Mouse (Mus musculus): ENCODE results near the gene Plin1. TPM values are rescaled to one million over a fixed set of nuclear protein-coding genes. Genes with fewer than 3 reads are reported as not detected.

The Plin1 gene
- total and polyA plus RNA-seq, 2 experiments from 2014 or later: 0.23 to 0.44 TPM

DNA sequence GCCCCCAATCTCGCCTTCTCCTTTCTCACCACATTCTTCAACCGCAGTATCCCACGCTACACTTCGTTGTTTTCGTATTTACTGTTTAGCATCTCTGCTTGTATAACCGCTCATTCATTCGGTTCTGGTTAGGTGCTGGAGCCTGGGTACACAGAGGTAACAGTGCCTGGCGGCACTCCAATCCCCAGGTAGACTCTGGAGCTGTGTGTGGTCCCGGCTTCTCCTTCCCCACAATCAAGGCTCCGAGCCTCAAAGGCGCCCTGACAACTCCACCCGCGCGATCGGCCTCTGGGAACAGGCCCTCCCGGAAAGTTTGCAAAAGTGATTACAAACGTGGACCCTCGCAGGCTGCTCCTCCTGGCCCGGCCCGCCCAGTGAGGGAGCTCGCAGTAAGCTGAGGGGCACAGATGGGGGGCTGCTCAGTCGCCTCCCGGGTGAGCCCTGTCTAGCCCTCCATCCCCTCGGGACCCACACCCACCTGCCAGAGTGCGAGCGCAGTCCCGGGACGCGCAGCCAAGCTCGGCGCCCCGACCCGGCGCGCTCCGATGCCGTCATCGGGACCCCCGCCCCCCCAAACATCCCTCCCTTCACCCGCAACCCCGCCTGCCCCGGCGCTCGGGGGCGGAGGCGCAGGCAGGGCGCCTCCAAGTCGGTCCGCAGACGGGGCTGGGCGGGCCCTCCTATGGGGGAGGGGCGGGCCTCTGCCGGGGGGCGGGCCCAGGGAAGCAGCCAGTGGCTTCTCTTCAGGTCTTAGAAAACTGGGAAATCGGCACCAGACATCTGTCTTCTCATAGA is 17.3 kb downstream of the Plin1 start, which contains the start of gene Kif7:
Kif7 (minus strand) TSS at position 534 of the 795 bp plus-strand sequence.
- Histone ChIP-seq H3K9ac (replicated peaks; ENCODE audit: low read length, poor library complexity, severe bottlenecking) (peak within 1 kb of the TSS; percentile 50), H3K9me3 (ENCODE audit: low read length) (no peaks in the 10 kb centered on the region), H3K4me3 (ENCODE audit: low read depth, low read length) (peak within 1 kb of the TSS; percentile 66), H3K36me3 (ENCODE audit: insufficient read depth, low read length) (no peaks in the 10 kb centered on the region), H3K27me3 (ENCODE audit: insufficient read depth, low read length) (no peaks in the 10 kb centered on the region), H3K4me1 (ENCODE audit: insufficient read depth, low read length) (peaks cover 5% of the 10 kb centered on the region; the same call in 1 of the 2 replicates), H3K4me2 (ENCODE audit: low read depth, low read length, poor library complexity, severe bottlenecking) (peak within 1 kb of the TSS; percentile 95), H3K27ac (ENCODE audit: low read depth, low read length) (no peak within 1 kb of the TSS)
- peak; percentile 75 for ATAC-seq (ENCODE audit: low FRiP score)
- WGBS: 1% methylated on average over 46 of the region's 55 CpGs
- no peak for TF ChIP-seq CTCF (IDR thresholded peaks at IDR 0.05)
- DNase-seq (ENCODE audit: low spot score): peak; percentile 72

- Histone ChIP-seq H3K27me3 (ENCODE audit: insufficient read depth, low read length) (no peaks in the 10 kb centered on the region; the same call in 1 of the 2 replicates), H3K9me3 (ENCODE audit: low read length) (no peaks in the 10 kb centered on the region), H3K4me3 (ENCODE audit: low read depth, low read length) (peak overlapping the region; percentile 47), H3K27ac (ENCODE audit: low read depth, low read length) (peak overlapping the region; percentile 51), H3K4me1 (ENCODE audit: insufficient read depth, low read length) (peaks cover 5% of the 10 kb centered on the region; the same call in 1 of the 2 replicates), H3K4me2 (ENCODE audit: low read depth, low read length, poor library complexity, severe bottlenecking) (peak overlapping the region; percentile 71), H3K36me3 (ENCODE audit: insufficient read depth, low read length) (0 out of 2 replicates have a peak, but pooled peaks cover 2% of the 10 kb centered on the region), H3K9ac (replicated peaks; ENCODE audit: low read length, poor library complexity, severe bottlenecking) (peak overlapping the region; percentile 66)
- DNase-seq (ENCODE audit: low spot score) (no peak), ATAC-seq (ENCODE audit: low FRiP score) (peak; percentile 8; the same call in 1 of the 2 replicates)
- no peak for TF ChIP-seq CTCF (IDR thresholded peaks at IDR 0.05)
- WGBS: 35% methylated on average over 17 of the region's 17 CpGs
Observed at GRCm38 (mm10) chr7:79710831-79711230, 21.9 kb downstream of the Plin1 start.

GRCm38 (mm10) chr7:79710130-79710607 is 22.5 kb downstream of the Plin1 start:
- ATAC-seq (ENCODE audit: low FRiP score) (peak; percentile 87), DNase-seq (ENCODE audit: low spot score) (peak; percentile 86)
- H3K4me3 ChIP-seq (ENCODE audit: low read depth, low read length): peak overlapping the region; percentile 47
- H3K4me2 ChIP-seq (ENCODE audit: low read depth, low read length, poor library complexity, severe bottlenecking): peak overlapping the region; percentile 71
- H3K9me3 ChIP-seq (ENCODE audit: low read length): no peaks in the 10 kb centered on the region
- TF ChIP-seq CTCF (IDR thresholded peaks at IDR 0.05): peak; percentile 65
- H3K27me3 ChIP-seq (ENCODE audit: insufficient read depth, low read length): no peaks in the 10 kb centered on the region; the same call in 1 of the 2 replicates
- H3K9ac ChIP-seq (replicated peaks; ENCODE audit: low read length, poor library complexity, severe bottlenecking): peak overlapping the region; percentile 66
- under 1% methylated on average over 50 of the region's 55 CpGs for WGBS
- 0 out of 2 replicates have a peak, but pooled peaks cover 2% of the 10 kb centered on the region for H3K36me3 ChIP-seq (ENCODE audit: insufficient read depth, low read length)
- peak overlapping the region; percentile 51; the same call in 1 of the 2 replicates for H3K27ac ChIP-seq (ENCODE audit: low read depth, low read length)
- peaks cover 5% of the 10 kb centered on the region; the same call in 1 of the 2 replicates for H3K4me1 ChIP-seq (ENCODE audit: insufficient read depth, low read length)

GRCm38 (mm10) chr7:79705210-79705609 is 27.5 kb downstream of the Plin1 start:
- no peak for TF ChIP-seq CTCF (IDR thresholded peaks at IDR 0.05)
- 93% methylated on average over 5 of the region's 5 CpGs for WGBS

GRCm38 (mm10) chr7:79702755-79703154 is 29.9 kb downstream of the Plin1 start:
- 84% methylated on average over 16 of the region's 16 CpGs for WGBS
- H3K4me2 ChIP-seq (ENCODE audit: low read depth, low read length, poor library complexity, severe bottlenecking): no peak overlapping the region
- TF ChIP-seq CTCF (IDR thresholded peaks at IDR 0.05): no peak
- no peaks in the 10 kb centered on the region for H3K9me3 ChIP-seq (ENCODE audit: low read length)
- H3K27me3 ChIP-seq (ENCODE audit: insufficient read depth, low read length): no peaks in the 10 kb centered on the region
- no peak for DNase-seq (ENCODE audit: low spot score)
- no peak for ATAC-seq (ENCODE audit: low FRiP score)
- H3K36me3 ChIP-seq (ENCODE audit: insufficient read depth, low read length): 0 out of 2 replicates have a peak, but pooled peaks cover 7% of the 10 kb centered on the region
- H3K27ac ChIP-seq (ENCODE audit: low read depth, low read length): no peak overlapping the region
- no peak overlapping the region for H3K9ac ChIP-seq (replicated peaks; ENCODE audit: low read length, poor library complexity, severe bottlenecking)
- H3K4me3 ChIP-seq (ENCODE audit: low read depth, low read length): no peak overlapping the region
- H3K4me1 ChIP-seq (ENCODE audit: insufficient read depth, low read length): no peaks in the 10 kb centered on the region

More at GRCm38 (mm10) chr7:79705210-79705609, 27.5 kb downstream of the Plin1 start:
- H3K36me3 ChIP-seq (ENCODE audit: insufficient read depth, low read length): 0 out of 2 replicates have a peak, but pooled peaks cover 7% of the 10 kb centered on the region
- no peaks in the 10 kb centered on the region for H3K9me3 ChIP-seq (ENCODE audit: low read length)
- no peak for DNase-seq (ENCODE audit: low spot score)
- H3K4me3 ChIP-seq (ENCODE audit: low read depth, low read length): no peak overlapping the region
- no peaks in the 10 kb centered on the region; the same call in 1 of the 2 replicates for H3K27me3 ChIP-seq (ENCODE audit: insufficient read depth, low read length)
- H3K4me1 ChIP-seq (ENCODE audit: insufficient read depth, low read length): no peaks in the 10 kb centered on the region
- no peak overlapping the region for H3K4me2 ChIP-seq (ENCODE audit: low read depth, low read length, poor library complexity, severe bottlenecking)
- no peak overlapping the region for H3K9ac ChIP-seq (replicated peaks; ENCODE audit: low read length, poor library complexity, severe bottlenecking)
- H3K27ac ChIP-seq (ENCODE audit: low read depth, low read length): no peak overlapping the region
- ATAC-seq (ENCODE audit: low FRiP score): no peak

DNA sequence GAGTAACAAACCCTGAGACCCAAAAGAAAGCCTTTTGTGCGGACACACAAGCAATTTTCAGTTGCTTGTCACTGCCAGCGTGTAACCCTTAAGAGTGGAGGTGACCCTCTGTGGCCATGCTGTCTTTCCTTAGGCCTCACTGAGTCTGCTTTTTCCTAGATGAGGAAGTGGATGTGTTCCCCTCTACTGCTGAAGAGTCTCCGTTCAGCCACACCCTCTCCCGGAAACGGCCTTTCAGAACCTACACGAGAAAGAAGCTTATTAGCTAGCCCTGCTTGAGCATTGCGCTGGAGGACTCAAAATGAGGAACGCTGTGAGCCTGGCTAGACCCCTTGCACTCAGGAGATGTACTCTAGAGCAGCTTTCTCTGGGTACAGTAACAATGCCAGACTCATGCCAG is 36.2 kb downstream of the Plin1 start:
- Histone ChIP-seq H3K9me3 (ENCODE audit: low read length) (no peaks in the 10 kb centered on the region), H3K36me3 (ENCODE audit: insufficient read depth, low read length) (no peaks in the 10 kb centered on the region), H3K4me2 (ENCODE audit: low read depth, low read length, poor library complexity, severe bottlenecking) (no peak overlapping the region), H3K27me3 (ENCODE audit: insufficient read depth, low read length) (no peaks in the 10 kb centered on the region), H3K4me3 (ENCODE audit: low read depth, low read length) (no peak overlapping the region), H3K27ac (ENCODE audit: low read depth, low read length) (no peak overlapping the region), H3K4me1 (ENCODE audit: insufficient read depth, low read length) (no peaks in the 10 kb centered on the region), H3K9ac (replicated peaks; ENCODE audit: low read length, poor library complexity, severe bottlenecking) (no peak overlapping the region)
- TF ChIP-seq CTCF (IDR thresholded peaks at IDR 0.05): no peak
- ATAC-seq (ENCODE audit: low FRiP score) (no peak), DNase-seq (ENCODE audit: low spot score) (no peak)
- 86% methylated on average over 8 of the region's 8 CpGs for WGBS
